Mouse (Mus musculus): ENCODE data around the gene Stra6l. TPM values are rescaled to one million over a fixed set of nuclear protein-coding genes. Genes with fewer than 3 reads are reported as not detected.

The Stra6l gene
- polyA plus RNA-seq, 1 experiment from 2014 or later: 1.1 TPM

DNA sequence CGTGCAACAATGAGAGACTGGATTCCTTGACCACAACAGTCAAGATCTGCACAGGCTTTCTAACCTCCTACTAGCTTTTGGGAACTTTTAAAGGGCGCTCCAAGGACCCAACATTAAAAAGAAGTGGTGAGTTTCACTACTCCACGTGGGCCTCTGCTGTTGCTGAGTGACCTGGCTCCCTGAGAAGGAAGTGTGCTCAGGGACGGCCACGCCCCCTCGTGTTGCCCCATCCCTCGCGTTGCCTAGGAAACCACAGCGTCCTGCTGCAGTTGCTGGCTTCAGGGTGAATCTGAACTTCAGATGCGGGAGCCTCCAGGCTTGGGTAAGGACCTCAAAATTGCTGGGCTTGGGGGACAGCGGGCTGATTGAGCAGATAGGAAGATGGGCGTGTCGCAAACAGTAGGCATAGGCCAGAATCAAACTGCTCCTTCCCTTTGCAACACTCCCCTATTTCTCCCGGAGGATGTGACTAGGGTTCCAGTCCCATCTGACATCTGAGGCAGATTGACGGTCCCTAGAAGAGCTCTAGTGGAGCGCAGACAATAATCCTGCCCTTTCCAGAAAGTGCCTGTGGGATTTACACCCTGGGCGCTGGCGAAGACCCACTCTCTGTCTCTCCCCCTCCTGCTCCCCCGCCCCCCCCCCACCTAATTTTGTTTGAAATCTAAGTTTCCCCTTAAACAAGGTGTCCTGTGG, 41.8 kb downstream of the Stra6l start, which contains the start of gene Ccdc180:
Gene Ccdc180 (plus strand): TSS at position 238 of the 696 bp plus-strand sequence.
- no peaks in the 10 kb centered on the region for H3K27me3 ChIP-seq
- ATAC-seq: peak; percentile 66; the same call in 1 of the 2 replicates
- no peak within 1 kb of the TSS for H3K9ac ChIP-seq (replicated peaks)
- no peak within 1 kb of the TSS for H3K27ac ChIP-seq
- H3K9me3 ChIP-seq: no peaks in the 10 kb centered on the region
- peaks cover 12% of the 10 kb centered on the region for H3K4me1 ChIP-seq (replicated peaks)
- H3K4me2 ChIP-seq (replicated peaks): peak within 1 kb of the TSS; percentile 33
- no peaks in the 10 kb centered on the region for H3K36me3 ChIP-seq
- 0 out of 2 replicates have a peak within 1 kb of the TSS, but pooled peaks have one; percentile 5 for H3K4me3 ChIP-seq (replicated peaks)
- WGBS: 6% methylated on average over 19 of the region's 19 CpGs

DNA sequence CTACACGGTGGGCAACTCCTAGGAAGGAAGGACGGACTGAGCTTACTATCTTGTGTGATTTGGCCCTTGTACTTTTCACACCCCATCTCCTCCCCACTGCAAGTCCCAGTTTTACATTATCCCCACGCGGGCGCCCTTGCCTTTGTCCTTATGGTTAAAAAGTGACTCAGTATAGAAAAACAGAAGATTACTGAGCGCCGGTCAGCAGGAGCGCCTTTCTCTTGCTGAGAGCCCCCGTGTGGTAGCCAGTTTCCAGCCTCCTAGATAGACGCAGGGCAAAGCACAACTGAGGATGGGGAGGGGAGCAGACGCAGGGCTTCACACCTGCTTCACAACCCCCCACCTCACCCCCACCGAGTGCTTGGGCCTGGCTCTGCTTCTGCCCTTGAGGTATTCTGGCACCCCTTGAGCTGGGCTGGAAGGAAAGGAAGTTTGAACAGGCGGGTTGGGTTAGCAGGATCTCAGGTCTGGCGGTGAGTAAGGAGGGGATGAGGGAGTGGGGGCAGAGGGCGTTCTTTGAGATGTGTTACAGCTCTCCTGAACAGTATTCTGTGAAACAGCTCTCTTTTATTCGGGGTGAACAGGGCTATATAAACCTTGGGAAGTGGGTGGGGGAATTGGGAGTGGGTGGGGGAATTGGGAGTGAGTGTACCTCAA, 48.1 kb downstream of the Stra6l start:
- ATAC-seq: no peak
- Histone ChIP-seq H3K9me3 (no peaks in the 10 kb centered on the region), H3K27ac (no peak overlapping the region), H3K36me3 (no peaks in the 10 kb centered on the region), H3K4me3 (replicated peaks) (no peak overlapping the region), H3K9ac (replicated peaks) (no peak overlapping the region), H3K27me3 (peaks cover 5% of the 10 kb centered on the region; the same call in 1 of the 2 replicates), H3K4me1 (replicated peaks) (0 out of 2 replicates have a peak, but pooled peaks cover 6% of the 10 kb centered on the region), H3K4me2 (replicated peaks) (no peak overlapping the region)
- 13% methylated on average over 16 of the region's 16 CpGs for WGBS

DNA sequence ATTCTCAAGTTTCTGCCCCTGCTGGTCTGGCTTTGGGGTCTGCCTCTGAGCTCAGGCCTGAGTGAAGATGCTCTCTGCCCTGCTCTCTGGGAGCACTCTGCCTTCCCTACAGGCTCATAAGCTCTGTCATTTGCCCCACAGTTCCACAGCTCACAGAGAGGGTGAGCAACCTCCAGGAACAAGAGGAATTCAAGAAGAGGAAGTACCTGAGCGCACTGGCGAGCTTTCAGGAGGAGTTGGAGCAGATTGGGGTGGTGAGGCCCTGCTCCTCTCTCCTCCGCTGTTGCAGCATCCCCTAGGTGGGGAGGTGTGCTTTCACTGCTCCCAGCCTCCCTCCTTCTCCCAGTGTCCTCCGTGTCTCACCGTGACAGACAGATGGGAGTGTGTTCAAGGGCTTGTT, 49.9 kb downstream of the Stra6l start:
- H3K9me3 ChIP-seq: no peaks in the 10 kb centered on the region
- no peaks in the 10 kb centered on the region for H3K36me3 ChIP-seq
- no peak overlapping the region for H3K4me3 ChIP-seq (replicated peaks)
- H3K27me3 ChIP-seq: peaks cover 5% of the 10 kb centered on the region; the same call in 1 of the 2 replicates
- H3K9ac ChIP-seq (replicated peaks): no peak overlapping the region
- H3K4me1 ChIP-seq (replicated peaks): 0 out of 2 replicates have a peak, but pooled peaks cover 6% of the 10 kb centered on the region
- no peak overlapping the region for H3K4me2 ChIP-seq (replicated peaks)
- WGBS: 62% methylated on average over 5 of the region's 5 CpGs
- ATAC-seq: no peak
- H3K27ac ChIP-seq: no peak overlapping the region

DNA sequence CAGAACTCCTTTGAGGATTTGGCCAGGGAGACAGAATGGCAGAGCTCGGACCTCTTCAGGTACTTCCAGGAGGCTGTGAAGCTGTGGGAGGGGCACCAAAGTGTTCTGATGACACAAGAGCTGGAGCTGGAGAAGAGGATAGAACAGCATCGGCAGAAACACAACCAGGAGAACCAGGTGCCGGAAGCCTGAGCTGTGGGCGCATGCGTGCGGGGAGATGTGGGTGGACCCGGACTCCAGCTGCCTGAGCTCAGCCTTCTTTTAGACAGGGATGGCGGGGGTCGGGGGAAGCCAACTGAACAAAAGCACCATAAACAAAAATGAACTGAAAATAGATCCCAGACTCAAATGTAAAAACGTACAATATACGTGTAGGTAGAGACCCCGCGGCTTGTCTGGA, 60.8 kb downstream of the Stra6l start:
- Histone ChIP-seq H3K9me3 (no peaks in the 10 kb centered on the region), H3K4me1 (replicated peaks) (no peaks in the 10 kb centered on the region), H3K27me3 (no peaks in the 10 kb centered on the region), H3K4me2 (replicated peaks) (no peak overlapping the region), H3K36me3 (no peaks in the 10 kb centered on the region), H3K4me3 (replicated peaks) (no peak overlapping the region), H3K27ac (no peak overlapping the region), H3K9ac (replicated peaks) (no peak overlapping the region)
- ATAC-seq: no peak
- whole genome bisulfite sequencing: 92% methylated on average over 13 of the region's 13 CpGs

DNA sequence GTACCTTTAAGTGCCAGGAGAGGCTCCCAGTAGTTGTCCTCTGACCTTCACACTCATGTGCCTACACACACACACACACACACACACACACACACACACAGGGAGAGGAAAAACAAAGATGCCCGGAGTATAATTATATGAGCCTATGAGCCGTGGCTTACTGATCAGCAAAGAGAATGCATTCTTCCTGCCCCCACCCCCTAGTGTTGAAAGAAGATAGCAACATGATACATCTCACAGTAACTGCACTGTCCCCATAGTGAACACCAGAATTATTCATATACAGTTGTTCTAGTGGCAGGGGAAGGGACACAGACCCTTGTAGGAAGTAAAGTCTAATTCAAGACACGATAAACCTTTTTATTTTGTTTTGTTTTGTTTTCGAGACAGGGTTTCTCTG, 61.5 kb downstream of the Stra6l start:
- WGBS: 82% methylated on average over 4 of the region's 4 CpGs
- ATAC-seq: no peak

DNA sequence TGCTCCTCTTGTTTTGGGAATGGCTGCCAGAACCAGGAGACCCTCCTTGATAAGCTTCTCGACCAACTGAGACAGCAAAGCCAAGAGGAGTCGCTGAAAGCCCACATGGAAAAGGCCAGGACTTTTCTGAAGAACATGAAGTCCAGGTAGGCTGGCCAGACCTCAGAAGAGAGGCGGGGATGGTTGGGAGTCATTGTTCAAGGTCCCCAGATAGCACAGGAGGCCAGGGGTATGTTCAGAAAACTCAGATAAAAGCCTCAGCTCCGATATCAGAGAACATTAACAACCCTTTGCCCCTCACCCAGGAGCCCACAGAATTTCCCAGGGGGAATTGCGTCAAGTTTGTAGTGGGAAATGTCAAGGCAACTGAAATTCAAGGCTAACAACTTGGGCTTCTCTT, 62.8 kb downstream of the Stra6l start:
- Histone ChIP-seq H3K27me3 (no peaks in the 10 kb centered on the region), H3K9ac (replicated peaks) (no peak overlapping the region), H3K27ac (no peak overlapping the region), H3K4me1 (replicated peaks) (no peaks in the 10 kb centered on the region), H3K9me3 (no peaks in the 10 kb centered on the region), H3K4me2 (replicated peaks) (no peak overlapping the region), H3K4me3 (replicated peaks) (no peak overlapping the region), H3K36me3 (no peaks in the 10 kb centered on the region)
- 82% methylated on average over 5 of the region's 5 CpGs for WGBS
- ATAC-seq: no peak

More for the DNA sequence above, 61.5 kb downstream of the Stra6l start:
- no peaks in the 10 kb centered on the region for H3K4me1 ChIP-seq (replicated peaks)
- no peak overlapping the region for H3K9ac ChIP-seq (replicated peaks)
- H3K27ac ChIP-seq: no peak overlapping the region
- H3K4me2 ChIP-seq (replicated peaks): no peak overlapping the region
- no peaks in the 10 kb centered on the region for H3K27me3 ChIP-seq
- H3K9me3 ChIP-seq: no peaks in the 10 kb centered on the region
- no peak overlapping the region for H3K4me3 ChIP-seq (replicated peaks)
- no peaks in the 10 kb centered on the region for H3K36me3 ChIP-seq

DNA sequence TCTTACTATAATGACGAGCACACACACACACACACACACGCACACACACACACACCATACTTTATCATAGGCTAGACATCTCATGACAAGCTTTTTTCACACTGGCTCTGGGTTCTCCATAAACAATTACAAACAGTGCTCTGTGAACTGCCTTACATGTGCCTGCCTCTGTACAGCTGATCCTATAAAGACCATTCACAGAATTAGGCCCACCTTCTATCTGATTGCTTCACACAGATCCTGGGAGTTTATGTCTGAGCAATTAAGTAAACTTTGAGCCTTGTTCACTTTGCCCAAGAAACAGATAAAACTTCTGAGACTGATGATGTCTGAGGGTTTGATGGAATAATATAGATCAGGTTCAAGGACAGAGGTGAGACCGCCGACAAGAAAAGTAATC, 63.4 kb downstream of the Stra6l start:
- Histone ChIP-seq H3K4me3 (replicated peaks) (no peak overlapping the region), H3K36me3 (no peaks in the 10 kb centered on the region), H3K27ac (no peak overlapping the region), H3K9ac (replicated peaks) (no peak overlapping the region), H3K4me2 (replicated peaks) (no peak overlapping the region), H3K4me1 (replicated peaks) (no peaks in the 10 kb centered on the region), H3K27me3 (no peaks in the 10 kb centered on the region), H3K9me3 (no peaks in the 10 kb centered on the region)
- no peak for ATAC-seq
- WGBS: 91% methylated on average over 4 of the region's 4 CpGs

DNA sequence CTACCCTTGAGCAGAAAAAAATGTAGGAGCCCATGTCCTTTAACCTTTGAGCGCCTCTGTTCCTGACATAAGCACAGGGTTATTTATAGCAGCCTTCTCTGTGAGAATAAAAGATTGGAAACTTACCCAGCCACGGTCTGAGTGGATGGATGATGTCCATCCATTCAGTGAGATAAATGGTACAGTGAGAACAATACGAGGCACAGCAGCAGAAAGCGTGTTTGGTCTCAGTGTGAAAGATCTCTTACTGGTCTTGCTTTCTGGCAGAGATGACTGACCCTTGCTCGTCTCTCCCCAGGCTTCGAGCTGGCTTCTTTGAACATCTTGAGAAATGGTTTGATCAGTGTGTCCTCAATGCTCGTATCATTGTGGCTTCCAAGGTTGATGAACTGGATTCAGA, 68.6 kb downstream of the Stra6l start:
- ATAC-seq: no peak
- Histone ChIP-seq H3K4me3 (replicated peaks) (no peak overlapping the region), H3K9ac (replicated peaks) (no peak overlapping the region), H3K36me3 (no peaks in the 10 kb centered on the region), H3K9me3 (no peaks in the 10 kb centered on the region), H3K4me2 (replicated peaks) (no peak overlapping the region), H3K27me3 (no peaks in the 10 kb centered on the region), H3K4me1 (replicated peaks) (no peaks in the 10 kb centered on the region), H3K27ac (no peak overlapping the region)
- 82% methylated on average over 7 of the region's 7 CpGs for WGBS

DNA sequence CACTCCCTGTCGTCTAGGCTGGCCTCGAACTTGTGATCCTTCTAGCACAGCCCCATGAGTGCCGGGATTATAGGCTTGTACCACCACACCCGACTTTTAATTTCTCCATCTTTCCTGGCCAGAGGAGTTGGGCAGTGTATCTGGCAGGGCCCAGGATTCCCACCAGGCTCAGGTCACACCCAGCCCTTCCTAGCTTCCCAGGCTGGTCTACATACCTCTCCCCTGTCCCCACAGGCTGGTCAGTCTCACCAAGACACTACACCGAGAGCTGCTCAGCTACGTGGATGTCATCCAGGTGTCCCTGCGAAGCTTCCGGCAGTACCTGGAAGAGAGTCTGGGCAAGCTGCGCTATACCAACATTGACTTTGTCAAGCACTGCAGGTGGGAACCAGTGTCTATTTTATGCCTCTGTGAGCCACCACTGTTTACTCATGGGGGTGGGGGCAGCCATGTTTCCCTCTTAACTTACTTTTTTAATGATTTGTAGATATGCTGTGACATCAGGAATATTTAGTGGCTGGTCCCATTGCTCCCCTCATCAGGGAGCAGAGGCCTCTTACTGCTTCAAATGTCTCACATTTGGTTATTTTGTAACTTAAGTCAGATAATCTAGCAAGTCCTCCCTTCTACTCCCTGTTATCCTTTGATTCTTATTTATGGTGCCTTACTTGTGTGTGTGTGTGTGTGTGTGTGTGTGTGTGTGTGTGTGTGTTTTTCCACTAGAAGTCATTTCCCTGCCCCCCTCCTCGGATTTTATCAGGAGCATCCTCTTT, 73.4 kb downstream of the Stra6l start:
- ATAC-seq: no peak
- WGBS: 90% methylated on average over 10 of the region's 10 CpGs
- H3K4me3 ChIP-seq (replicated peaks): no peak overlapping the region

DNA sequence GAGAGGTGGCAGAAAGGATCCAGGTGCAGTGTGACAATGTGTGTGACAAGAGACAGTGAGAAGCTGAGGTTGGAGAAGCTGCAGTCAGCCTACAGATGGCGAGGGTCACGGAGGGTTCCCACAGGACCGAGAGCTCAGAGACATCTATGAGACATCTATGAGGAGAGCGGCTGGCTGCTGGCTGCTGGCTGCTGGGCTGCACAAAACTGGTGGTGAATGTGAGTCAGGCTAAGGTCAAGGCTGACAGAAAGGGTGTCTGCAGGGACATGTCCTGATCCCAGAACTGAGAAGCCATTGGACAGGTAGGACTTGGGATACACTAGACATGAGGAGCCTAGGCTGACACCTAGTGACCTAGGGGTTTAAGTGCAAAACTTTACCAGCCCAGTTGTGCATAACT, 75.5 kb downstream of the Stra6l start:
- H3K27me3 ChIP-seq: no peaks in the 10 kb centered on the region
- ATAC-seq: no peak
- H3K36me3 ChIP-seq: no peaks in the 10 kb centered on the region
- H3K4me3 ChIP-seq (replicated peaks): no peak overlapping the region
- 83% methylated on average over 4 of the region's 4 CpGs for WGBS
- no peaks in the 10 kb centered on the region for H3K9me3 ChIP-seq
- no peaks in the 10 kb centered on the region for H3K4me1 ChIP-seq (replicated peaks)
- H3K4me2 ChIP-seq (replicated peaks): no peak overlapping the region
- H3K27ac ChIP-seq: no peak overlapping the region
- H3K9ac ChIP-seq (replicated peaks): no peak overlapping the region

More for the DNA sequence above, 73.4 kb downstream of the Stra6l start:
- Histone ChIP-seq H3K27me3 (no peaks in the 10 kb centered on the region), H3K27ac (no peak overlapping the region), H3K4me2 (replicated peaks) (no peak overlapping the region), H3K9me3 (no peaks in the 10 kb centered on the region), H3K36me3 (no peaks in the 10 kb centered on the region), H3K4me1 (replicated peaks) (no peaks in the 10 kb centered on the region), H3K9ac (replicated peaks) (no peak overlapping the region)

DNA sequence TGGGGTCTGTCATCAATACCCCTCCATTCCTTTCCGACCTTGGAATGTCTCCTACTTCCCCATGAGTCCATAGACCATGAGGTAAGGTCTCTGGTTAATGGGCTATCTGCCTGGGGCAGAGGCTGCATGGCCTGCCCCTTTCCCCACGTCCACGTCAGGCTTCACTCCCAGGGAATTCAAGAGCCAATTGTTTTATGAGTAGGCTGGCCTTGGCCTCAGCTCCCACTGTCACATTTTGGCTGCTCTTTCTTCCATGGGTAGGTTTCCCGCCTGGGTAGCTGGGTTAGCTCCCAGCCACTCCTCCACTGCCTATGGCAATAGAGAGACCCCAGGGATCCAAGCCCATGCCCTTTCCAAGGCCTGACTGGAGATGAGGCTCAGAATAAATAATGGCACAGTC, 80.1 kb downstream of the Stra6l start:
- H3K4me1 ChIP-seq (replicated peaks): no peaks in the 10 kb centered on the region
- H3K4me2 ChIP-seq (replicated peaks): no peak overlapping the region
- H3K9ac ChIP-seq (replicated peaks): no peak overlapping the region
- WGBS: 83% methylated on average over 4 of the region's 4 CpGs
- no peak for ATAC-seq
- no peak overlapping the region for H3K27ac ChIP-seq
- no peak overlapping the region for H3K4me3 ChIP-seq (replicated peaks)
- no peaks in the 10 kb centered on the region for H3K27me3 ChIP-seq
- no peaks in the 10 kb centered on the region for H3K9me3 ChIP-seq
- H3K36me3 ChIP-seq: no peaks in the 10 kb centered on the region
